Mouse (Mus musculus) E14TG2a.4 (cell line): ENCODE measurements around the gene Tex35.

Experiments used
- H3K27me3 ChIP-seq: 2 replicates; pipeline ENCODE4 v1.6.1; 2014; ENCODE audit warnings: low read length, control low read depth; ENCODE audit not compliant: insufficient read depth
- H3K36me3 ChIP-seq: 2 replicates; pipeline ENCODE4 v1.6.1; 2014; ENCODE audit warnings: low read length, control low read depth; ENCODE audit not compliant: insufficient read depth
- H3K4me1 ChIP-seq: replicated peaks from 2 replicates; pipeline ENCODE4 v1.6.1; 2014; ENCODE audit warnings: low read depth, low read length, control low read depth
- H3K4me3 ChIP-seq: replicated peaks from 2 replicates; pipeline ENCODE4 v1.5.1; 2014; ENCODE audit warnings: mild to moderate bottlenecking, low read length
- H3K9me3 ChIP-seq: 2 replicates; pipeline ENCODE4 v1.6.1; 2014; ENCODE audit warnings: low read length, control low read depth
- CTCF ChIP-seq: conservative IDR thresholded peaks from 2 replicates; pipeline ENCODE4 v1.5.1; 2014; ENCODE audit warnings: low read length
- NANOG ChIP-seq: IDR thresholded peaks from 2 replicates; pipeline ENCODE4 v1.6.1; 2014; ENCODE audit warnings: borderline replicate concordance, low read length, mixed read lengths
- POU5F1 ChIP-seq: IDR thresholded peaks from 2 replicates; pipeline ENCODE4 v1.6.1; 2014; ENCODE audit warnings: low read length, borderline replicate concordance

Tex35 gene

DNA sequence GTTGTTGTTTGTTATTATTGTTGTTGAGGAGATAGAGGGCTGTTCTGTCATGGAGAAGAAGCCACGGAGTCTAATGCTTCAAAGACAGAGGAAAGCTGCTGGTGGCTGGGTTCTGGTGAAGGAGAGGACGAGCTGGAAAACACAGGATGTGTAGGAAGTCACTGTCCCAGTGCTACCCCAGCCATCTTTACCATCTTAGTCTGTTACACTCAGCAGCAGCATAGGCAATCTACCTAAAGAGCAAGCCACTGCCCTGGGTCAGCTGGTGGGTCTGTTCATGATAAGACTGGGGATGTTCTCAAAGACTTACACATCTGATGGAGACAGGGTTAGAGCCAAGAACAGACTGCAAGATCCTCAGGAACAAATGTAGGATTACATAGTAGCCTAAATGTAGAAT is 58.6 kb downstream of the Tex35 start:
- peaks cover 33% of the 10 kb centered on the region for H3K4me1 ChIP-seq
- H3K9me3 ChIP-seq, result no peaks in the 10 kb centered on the region
- no peak overlapping the region for H3K4me3 ChIP-seq
- H3K27me3 ChIP-seq, result no peaks in the 10 kb centered on the region
- H3K36me3 ChIP-seq, result no peaks in the 10 kb centered on the region
- TF ChIP-seq NANOG (no peak), CTCF (no peak), POU5F1 (no peak)
